Mouse (Mus musculus): ENCODE measurements around the gene Tom1l2. TPM values are rescaled to one million over a fixed set of nuclear protein-coding genes. Genes with fewer than 3 reads are reported as not detected.

Gene Tom1l2
- polyA plus RNA-seq, 1 experiment from 2014 or later, result 6.8 TPM

GRCm38 (mm10) chr11:60244503-60245143 is 108.1 kb downstream of the Tom1l2 start:
- no peaks in the 10 kb centered on the region for H3K4me1 ChIP-seq (ENCODE audit: control insufficient read depth, low read depth, low read length)
- WGBS (ENCODE audit: insufficient replicate concordance), result 67% methylated on average over 11 of the region's 11 CpGs
- H3K4me2 ChIP-seq (ENCODE audit: low read depth, low read length), result no peak overlapping the region
- H3K9me3 ChIP-seq (replicated peaks; ENCODE audit: control insufficient read depth, low read length), result no peaks in the 10 kb centered on the region
- H3K4me3 ChIP-seq (ENCODE audit: low read depth, low read length), result no peak overlapping the region
- H3K9ac ChIP-seq (ENCODE audit: low read depth, low read length), result no peak overlapping the region
- H3K27me3 ChIP-seq (ENCODE audit: control insufficient read depth, insufficient read depth, low read depth, low read length), result no peaks in the 10 kb centered on the region
- ATAC-seq (ENCODE audit: low read depth), result no peak
- H3K36me3 ChIP-seq (ENCODE audit: control insufficient read depth, insufficient read depth), result peaks cover 5% of the 10 kb centered on the region
- no peak overlapping the region for H3K27ac ChIP-seq (ENCODE audit: low read length)

- H3K27ac ChIP-seq (ENCODE audit: low read length), result no peak overlapping the region
- WGBS (ENCODE audit: insufficient replicate concordance), result 71% methylated on average over 4 of the region's 4 CpGs
Measured at GRCm38 (mm10) chr11:60240509-60240908, 112.2 kb downstream of the Tom1l2 start.

GRCm38 (mm10) chr11:60235351-60235750 is 117.4 kb downstream of the Tom1l2 start:
- Histone ChIP-seq H3K9me3 (replicated peaks; ENCODE audit: control insufficient read depth, low read length) (no peaks in the 10 kb centered on the region), H3K36me3 (ENCODE audit: control insufficient read depth, insufficient read depth) (peaks cover 4% of the 10 kb centered on the region), H3K4me3 (ENCODE audit: low read depth, low read length) (no peak overlapping the region), H3K4me1 (ENCODE audit: control insufficient read depth, low read depth, low read length) (no peaks in the 10 kb centered on the region; the same call in none of the 2 replicates), H3K27me3 (ENCODE audit: control insufficient read depth, insufficient read depth, low read depth, low read length) (no peaks in the 10 kb centered on the region), H3K4me2 (ENCODE audit: low read depth, low read length) (no peak overlapping the region), H3K9ac (ENCODE audit: low read depth, low read length) (no peak overlapping the region), H3K27ac (ENCODE audit: low read length) (no peak overlapping the region)
- ATAC-seq (ENCODE audit: low read depth), result no peak
- WGBS (ENCODE audit: insufficient replicate concordance), result 70% methylated on average over 5 of the region's 5 CpGs

More at GRCm38 (mm10) chr11:60240509-60240908, 112.2 kb downstream of the Tom1l2 start:
- Histone ChIP-seq H3K27me3 (ENCODE audit: control insufficient read depth, insufficient read depth, low read depth, low read length) (no peaks in the 10 kb centered on the region), H3K4me1 (ENCODE audit: control insufficient read depth, low read depth, low read length) (no peaks in the 10 kb centered on the region; the same call in none of the 2 replicates), H3K9me3 (replicated peaks; ENCODE audit: control insufficient read depth, low read length) (no peaks in the 10 kb centered on the region), H3K36me3 (ENCODE audit: control insufficient read depth, insufficient read depth) (peaks cover 5% of the 10 kb centered on the region), H3K4me3 (ENCODE audit: low read depth, low read length) (no peak overlapping the region), H3K4me2 (ENCODE audit: low read depth, low read length) (no peak overlapping the region), H3K9ac (ENCODE audit: low read depth, low read length) (no peak overlapping the region)
- no peak for ATAC-seq (ENCODE audit: low read depth)

- Histone ChIP-seq H3K4me2 (ENCODE audit: low read depth, low read length) (no peak overlapping the region), H3K4me1 (ENCODE audit: control insufficient read depth, low read depth, low read length) (no peaks in the 10 kb centered on the region; the same call in none of the 2 replicates), H3K27me3 (ENCODE audit: control insufficient read depth, insufficient read depth, low read depth, low read length) (no peaks in the 10 kb centered on the region), H3K36me3 (ENCODE audit: control insufficient read depth, insufficient read depth) (no peaks in the 10 kb centered on the region), H3K9ac (ENCODE audit: low read depth, low read length) (no peak overlapping the region), H3K9me3 (replicated peaks; ENCODE audit: control insufficient read depth, low read length) (no peaks in the 10 kb centered on the region), H3K4me3 (ENCODE audit: low read depth, low read length) (no peak overlapping the region), H3K27ac (ENCODE audit: low read length) (no peak overlapping the region)
- ATAC-seq (ENCODE audit: low read depth), result no peak
- WGBS (ENCODE audit: insufficient replicate concordance), result 81% methylated on average over 8 of the region's 8 CpGs
Measured at GRCm38 (mm10) chr11:60233235-60233634, 119.5 kb downstream of the Tom1l2 start.

GRCm38 (mm10) chr11:60232441-60233058 is 120.2 kb downstream of the Tom1l2 start:
- WGBS (ENCODE audit: insufficient replicate concordance), result 74% methylated on average over 14 of the region's 14 CpGs
- no peaks in the 10 kb centered on the region; the same call in none of the 2 replicates for H3K4me1 ChIP-seq (ENCODE audit: control insufficient read depth, low read depth, low read length)
- no peaks in the 10 kb centered on the region for H3K9me3 ChIP-seq (replicated peaks; ENCODE audit: control insufficient read depth, low read length)
- no peak overlapping the region for H3K9ac ChIP-seq (ENCODE audit: low read depth, low read length)
- no peak for ATAC-seq (ENCODE audit: low read depth)
- no peaks in the 10 kb centered on the region for H3K36me3 ChIP-seq (ENCODE audit: control insufficient read depth, insufficient read depth)
- H3K4me2 ChIP-seq (ENCODE audit: low read depth, low read length), result no peak overlapping the region
- no peak overlapping the region for H3K27ac ChIP-seq (ENCODE audit: low read length)
- H3K27me3 ChIP-seq (ENCODE audit: control insufficient read depth, insufficient read depth, low read depth, low read length), result no peaks in the 10 kb centered on the region
- no peak overlapping the region for H3K4me3 ChIP-seq (ENCODE audit: low read depth, low read length)

- Histone ChIP-seq H3K4me1 (ENCODE audit: control insufficient read depth, low read depth, low read length) (no peaks in the 10 kb centered on the region; the same call in none of the 2 replicates), H3K9ac (ENCODE audit: low read depth, low read length) (no peak overlapping the region), H3K4me2 (ENCODE audit: low read depth, low read length) (no peak overlapping the region), H3K4me3 (ENCODE audit: low read depth, low read length) (no peak overlapping the region), H3K9me3 (replicated peaks; ENCODE audit: control insufficient read depth, low read length) (no peaks in the 10 kb centered on the region), H3K36me3 (ENCODE audit: control insufficient read depth, insufficient read depth) (no peaks in the 10 kb centered on the region), H3K27ac (ENCODE audit: low read length) (no peak overlapping the region), H3K27me3 (ENCODE audit: control insufficient read depth, insufficient read depth, low read depth, low read length) (no peaks in the 10 kb centered on the region)
- ATAC-seq (ENCODE audit: low read depth), result no peak
- 42% methylated on average over 4 of the region's 4 CpGs for WGBS (ENCODE audit: insufficient replicate concordance)
Measured at GRCm38 (mm10) chr11:60231951-60232350, 120.8 kb downstream of the Tom1l2 start.

GRCm38 (mm10) chr11:60231326-60231725 is 121.4 kb downstream of the Tom1l2 start:
- ATAC-seq (ENCODE audit: low read depth), result no peak
- H3K4me2 ChIP-seq (ENCODE audit: low read depth, low read length), result no peak overlapping the region
- H3K9me3 ChIP-seq (replicated peaks; ENCODE audit: control insufficient read depth, low read length), result no peaks in the 10 kb centered on the region
- H3K36me3 ChIP-seq (ENCODE audit: control insufficient read depth, insufficient read depth), result no peaks in the 10 kb centered on the region
- H3K9ac ChIP-seq (ENCODE audit: low read depth, low read length), result no peak overlapping the region
- 85% methylated on average over 3 of the region's 3 CpGs for WGBS (ENCODE audit: insufficient replicate concordance)
- no peaks in the 10 kb centered on the region; the same call in none of the 2 replicates for H3K4me1 ChIP-seq (ENCODE audit: control insufficient read depth, low read depth, low read length)
- H3K27ac ChIP-seq (ENCODE audit: low read length), result no peak overlapping the region
- H3K27me3 ChIP-seq (ENCODE audit: control insufficient read depth, insufficient read depth, low read depth, low read length), result no peaks in the 10 kb centered on the region
- no peak overlapping the region for H3K4me3 ChIP-seq (ENCODE audit: low read depth, low read length)

- no peak for ATAC-seq (ENCODE audit: low read depth)
- H3K27ac ChIP-seq (ENCODE audit: low read length), result no peak overlapping the region
- WGBS (ENCODE audit: insufficient replicate concordance), result 66% methylated on average over 7 of the region's 7 CpGs
Measured at GRCm38 (mm10) chr11:60230512-60230911, 122.2 kb downstream of the Tom1l2 start.

GRCm38 (mm10) chr11:60229821-60230220 is 122.9 kb downstream of the Tom1l2 start:
- Histone ChIP-seq H3K9me3 (replicated peaks; ENCODE audit: control insufficient read depth, low read length) (no peaks in the 10 kb centered on the region), H3K4me2 (ENCODE audit: low read depth, low read length) (no peak overlapping the region), H3K27me3 (ENCODE audit: control insufficient read depth, insufficient read depth, low read depth, low read length) (no peaks in the 10 kb centered on the region), H3K9ac (ENCODE audit: low read depth, low read length) (no peak overlapping the region), H3K4me3 (ENCODE audit: low read depth, low read length) (no peak overlapping the region), H3K4me1 (ENCODE audit: control insufficient read depth, low read depth, low read length) (no peaks in the 10 kb centered on the region), H3K27ac (ENCODE audit: low read length) (no peak overlapping the region), H3K36me3 (ENCODE audit: control insufficient read depth, insufficient read depth) (no peaks in the 10 kb centered on the region)
- peak; percentile 56 for ATAC-seq (ENCODE audit: low read depth)
- WGBS (ENCODE audit: insufficient replicate concordance), result 78% methylated on average over 13 of the region's 13 CpGs

More at GRCm38 (mm10) chr11:60230512-60230911, 122.2 kb downstream of the Tom1l2 start:
- no peaks in the 10 kb centered on the region; the same call in 1 of the 2 replicates for H3K4me1 ChIP-seq (ENCODE audit: control insufficient read depth, low read depth, low read length)
- H3K36me3 ChIP-seq (ENCODE audit: control insufficient read depth, insufficient read depth), result no peaks in the 10 kb centered on the region
- H3K27me3 ChIP-seq (ENCODE audit: control insufficient read depth, insufficient read depth, low read depth, low read length), result no peaks in the 10 kb centered on the region
- no peaks in the 10 kb centered on the region for H3K9me3 ChIP-seq (replicated peaks; ENCODE audit: control insufficient read depth, low read length)
- H3K9ac ChIP-seq (ENCODE audit: low read depth, low read length), result no peak overlapping the region
- H3K4me2 ChIP-seq (ENCODE audit: low read depth, low read length), result no peak overlapping the region
- H3K4me3 ChIP-seq (ENCODE audit: low read depth, low read length), result no peak overlapping the region
